Mouse (Mus musculus) megakaryocyte, embryonic 14.5 days (primary cell): ENCODE measurements at regions not wholly inside any gene's neighbourhood (a gene's known extent, or its start where the extent isn't known, plus 50 kb on each side); places are given as distances from the start of the nearest gene placed in this dataset.

Experiments used
- FLI1 ChIP-seq: IDR thresholded peaks from 2 replicates; pipeline ENCODE4 v1.6.1; 2012; ENCODE audit warnings: low read length, inconsistent platforms, mixed read lengths
- GATA1 ChIP-seq: IDR thresholded peaks from 3 replicates; pipeline ENCODE4 v1.6.1; 2012; ENCODE audit warnings: mixed read lengths, low read length, inconsistent platforms, borderline replicate concordance

DNA sequence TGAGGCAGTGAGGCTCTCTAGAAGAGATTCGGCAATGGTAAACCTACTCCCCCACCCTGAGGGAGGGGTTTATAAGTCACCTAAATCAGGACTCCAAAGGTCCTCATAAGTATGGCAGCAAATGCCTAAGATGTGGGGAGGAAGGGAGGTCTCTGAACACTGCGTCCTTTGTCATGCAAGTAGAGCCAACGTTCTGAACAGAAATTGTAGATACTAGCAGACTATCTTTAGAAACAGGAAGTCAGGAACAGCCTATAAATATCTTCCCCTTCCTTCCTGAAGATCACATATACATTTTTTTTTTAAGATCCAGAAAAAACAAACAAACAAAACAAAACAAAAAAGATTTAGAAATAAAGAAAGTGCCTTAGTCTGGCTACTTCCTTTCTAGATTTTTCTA is 169.7 kb upstream of the Dyrk2 start:
- no peak for TF ChIP-seq GATA1
- TF ChIP-seq FLI1, result no peak
